Mouse (Mus musculus) layer of hippocampus, adult 9-11 months (tissue): Measurements from ENCODE around the gene Hist1h2bb.
"Not testable (repeated sequence)": the region's sequence is repeated elsewhere in the genome, so short reads cannot be mapped to it uniquely, and the experiment has no call there.

Experiments used
- DNase-seq: peaks from one replicate; pipeline ENCODE4 v3.0.0; 2022

The Hist1h2bb gene

DNA sequence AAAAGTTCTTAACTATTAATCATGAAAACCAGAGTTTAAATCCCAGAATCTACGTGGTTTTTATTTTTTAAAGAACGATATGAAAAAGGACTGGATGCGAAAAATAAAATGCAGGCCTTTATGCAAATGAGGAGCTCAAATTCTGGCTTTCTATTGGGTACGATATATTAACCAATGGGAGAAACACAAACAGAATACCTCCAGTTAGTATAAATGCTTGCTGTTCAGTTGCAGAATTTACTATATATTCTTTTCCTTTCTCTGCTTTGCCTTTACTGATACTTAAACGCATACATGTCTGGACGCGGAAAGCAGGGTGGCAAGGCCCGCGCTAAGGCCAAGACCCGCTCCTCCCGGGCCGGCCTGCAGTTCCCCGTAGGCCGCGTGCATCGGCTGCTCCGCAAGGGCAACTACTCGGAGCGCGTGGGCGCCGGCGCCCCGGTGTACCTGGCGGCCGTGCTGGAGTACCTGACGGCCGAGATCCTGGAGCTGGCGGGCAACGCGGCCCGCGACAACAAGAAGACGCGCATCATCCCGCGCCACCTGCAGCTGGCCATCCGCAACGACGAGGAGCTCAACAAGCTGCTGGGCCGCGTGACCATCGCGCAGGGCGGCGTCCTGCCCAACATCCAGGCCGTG, 4.4 kb downstream of the Hist1h2bb start, which contains the start of gene Hist1h2ab:
Gene Hist1h2ab (plus strand): TSS at position 288 of the 639 bp plus-strand sequence.
- DNase-seq = not testable (repeated sequence)

DNA sequence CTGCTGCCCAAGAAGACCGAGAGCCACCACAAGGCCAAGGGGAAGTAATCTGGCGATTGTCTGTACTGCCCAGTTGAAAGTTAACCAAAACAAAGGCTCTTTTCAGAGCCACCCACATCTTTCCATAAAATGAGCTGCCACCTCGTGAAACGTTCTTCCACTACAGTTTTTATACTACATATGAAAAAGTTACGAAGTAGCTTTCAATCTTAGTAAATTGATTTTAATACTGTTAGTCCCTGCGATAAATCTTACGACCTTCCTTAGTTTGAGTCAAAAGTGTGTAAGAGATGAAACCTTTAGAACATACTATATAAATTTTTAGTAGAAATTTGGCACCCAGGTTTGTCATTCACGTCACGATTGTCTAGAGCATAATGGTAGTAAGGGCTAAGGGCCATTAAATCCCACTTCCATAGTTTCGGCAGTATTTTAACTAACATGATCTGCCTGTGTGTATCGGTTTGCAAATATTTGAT, 5.0 kb downstream of the Hist1h2bb start:
- no peak for DNase-seq

DNA sequence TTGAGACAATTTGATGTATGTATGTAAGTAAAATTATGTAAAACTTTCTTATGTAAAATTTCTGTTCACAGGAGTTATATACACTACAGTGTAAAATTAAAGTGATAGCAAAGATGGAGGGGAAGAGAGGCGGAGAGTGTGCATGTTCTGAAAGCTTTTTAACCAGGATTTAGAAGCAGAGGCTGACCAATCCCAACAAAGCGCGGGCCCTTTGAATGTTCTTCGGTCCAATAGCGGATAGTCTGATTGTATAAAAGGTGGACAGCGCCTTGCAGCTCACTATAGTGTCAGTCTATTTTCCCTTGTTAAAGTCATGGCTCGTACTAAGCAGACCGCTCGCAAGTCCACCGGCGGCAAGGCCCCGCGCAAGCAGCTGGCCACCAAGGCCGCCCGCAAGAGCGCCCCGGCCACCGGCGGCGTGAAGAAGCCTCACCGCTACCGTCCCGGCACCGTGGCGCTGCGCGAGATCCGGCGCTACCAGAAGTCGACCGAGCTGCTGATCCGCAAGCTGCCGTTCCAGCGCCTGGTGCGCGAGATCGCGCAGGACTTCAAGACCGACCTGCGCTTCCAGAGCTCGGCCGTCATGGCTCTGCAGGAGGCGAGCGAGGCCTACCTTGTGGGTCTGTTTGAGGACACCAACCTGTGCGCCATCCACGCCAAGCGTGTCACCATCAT, 5.7 kb downstream of the Hist1h2bb start, which contains the start of gene Hist1h3b:
Gene Hist1h3b (plus strand): TSS at position 201 of the 675 bp plus-strand sequence.
- DNase-seq = peak; percentile 91

DNA sequence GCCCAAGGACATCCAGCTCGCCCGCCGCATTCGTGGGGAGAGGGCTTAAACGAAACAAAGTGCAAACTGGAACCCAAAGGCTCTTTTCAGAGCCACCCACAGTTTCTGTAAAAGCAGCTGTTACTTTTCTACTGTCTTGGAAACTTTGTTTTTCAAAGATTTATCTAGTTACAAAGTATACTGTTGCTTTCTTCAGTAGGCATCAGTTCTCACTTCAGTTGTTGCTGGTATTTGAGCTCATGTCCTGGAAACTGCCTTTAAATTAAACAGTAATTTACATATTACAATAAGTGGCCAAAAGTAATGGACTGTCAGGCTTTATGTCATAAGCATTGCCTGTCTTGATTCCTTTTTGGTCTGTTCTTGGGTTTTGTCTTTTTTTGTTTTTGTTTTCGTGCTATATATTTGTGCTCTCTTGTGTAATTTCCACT, 6.2 kb downstream of the Hist1h2bb start:
- DNase-seq = no peak

DNA sequence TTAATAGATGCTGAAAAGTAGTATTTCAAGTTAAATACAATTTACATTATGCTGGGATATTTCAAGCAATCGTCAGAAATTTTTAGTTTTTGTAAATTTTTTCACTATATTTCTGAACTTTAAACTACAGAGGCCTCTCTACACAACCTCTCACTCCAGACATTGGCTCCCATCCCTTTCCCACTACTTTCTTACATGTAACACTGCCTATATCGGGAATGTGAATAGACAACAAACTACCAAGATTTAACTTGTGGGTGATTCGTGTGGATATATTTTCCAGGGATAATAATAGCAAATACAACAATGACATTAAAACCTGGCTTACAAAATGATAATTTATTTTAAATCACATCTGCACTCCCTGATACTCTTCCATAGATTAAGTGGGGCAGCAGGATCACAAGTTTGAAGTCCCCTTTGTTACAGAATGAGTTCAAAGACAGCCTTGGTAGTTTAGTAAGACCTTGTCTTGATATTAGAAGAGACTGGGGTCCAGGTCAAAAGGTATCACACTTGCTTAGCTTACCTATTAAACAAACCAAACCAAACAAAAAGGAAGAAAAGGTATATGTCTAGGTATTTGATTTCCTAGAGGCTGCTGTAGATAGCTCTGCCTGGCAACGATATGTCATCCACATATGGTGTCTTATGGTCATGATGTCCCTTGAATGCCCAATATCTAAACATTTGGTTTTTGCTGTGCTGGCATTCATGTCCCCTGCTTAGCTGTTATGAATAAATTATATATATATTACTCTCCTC, 7.0 kb downstream of the Hist1h2bb start:
- DNase-seq = no peak

DNA sequence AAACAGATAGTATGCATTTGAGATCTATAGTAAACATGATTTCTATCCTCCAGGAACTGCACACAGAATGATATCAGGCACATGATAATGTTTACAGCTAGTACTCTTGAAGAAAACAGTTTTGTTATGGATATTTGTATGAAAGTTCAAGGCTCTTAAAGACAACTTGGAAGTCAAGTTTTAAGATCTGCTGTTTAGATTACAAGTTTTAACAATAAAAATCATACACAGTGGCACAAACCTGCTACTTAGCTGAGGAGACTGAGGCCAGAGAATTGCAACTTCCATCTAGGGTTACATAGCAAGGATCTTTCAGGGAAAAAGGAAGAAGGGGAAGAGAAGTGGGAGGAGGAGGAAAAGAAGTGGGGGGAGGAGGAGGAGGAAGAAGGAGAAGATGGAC, 8.5 kb downstream of the Hist1h2bb start:
- no peak for DNase-seq

DNA sequence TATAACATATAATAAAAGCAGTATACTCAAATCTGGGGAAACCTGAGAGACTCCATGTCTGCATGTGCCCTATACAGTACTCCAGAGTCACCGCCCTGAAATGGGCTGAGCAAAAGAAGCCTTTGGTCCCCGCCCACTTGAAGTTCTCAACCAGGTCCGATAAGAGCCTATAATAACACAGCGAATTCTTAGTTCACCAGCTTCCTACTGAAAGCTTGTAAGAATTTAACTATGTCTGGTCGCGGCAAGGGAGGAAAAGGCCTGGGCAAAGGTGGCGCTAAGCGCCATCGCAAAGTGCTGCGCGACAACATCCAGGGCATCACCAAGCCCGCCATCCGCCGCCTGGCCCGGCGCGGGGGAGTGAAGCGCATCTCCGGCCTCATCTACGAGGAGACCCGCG, 10.3 kb downstream of the Hist1h2bb start, which contains the start of gene Hist1h4b:
Gene Hist1h4b (plus strand): TSS at position 224 of the 400 bp plus-strand sequence.
- DNase-seq = peak; percentile 94

DNA sequence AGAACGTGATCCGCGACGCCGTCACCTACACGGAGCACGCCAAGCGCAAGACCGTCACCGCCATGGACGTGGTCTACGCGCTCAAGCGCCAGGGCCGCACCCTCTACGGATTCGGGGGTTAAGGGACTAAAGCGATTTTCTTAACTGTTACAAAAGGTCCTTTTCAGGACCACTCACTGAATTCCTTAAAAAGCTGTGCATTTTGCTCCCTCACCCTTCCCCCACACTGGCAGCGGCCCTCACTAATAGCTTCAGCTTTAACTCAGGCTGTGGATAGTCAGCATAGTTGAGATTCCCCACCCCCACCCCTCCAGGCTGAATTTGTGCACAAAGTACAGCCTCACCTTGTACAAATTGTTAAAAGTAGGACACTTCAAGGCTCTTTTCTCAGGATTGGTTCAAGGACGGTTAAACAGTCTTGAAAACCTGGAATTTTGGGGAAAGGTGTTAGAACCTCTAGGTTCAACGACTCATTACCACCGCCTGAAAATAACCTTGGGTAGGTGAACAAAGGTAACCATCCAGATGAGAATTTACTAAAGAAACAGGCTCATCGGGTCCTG, 10.8 kb downstream of the Hist1h2bb start:
- no peak for DNase-seq

DNA sequence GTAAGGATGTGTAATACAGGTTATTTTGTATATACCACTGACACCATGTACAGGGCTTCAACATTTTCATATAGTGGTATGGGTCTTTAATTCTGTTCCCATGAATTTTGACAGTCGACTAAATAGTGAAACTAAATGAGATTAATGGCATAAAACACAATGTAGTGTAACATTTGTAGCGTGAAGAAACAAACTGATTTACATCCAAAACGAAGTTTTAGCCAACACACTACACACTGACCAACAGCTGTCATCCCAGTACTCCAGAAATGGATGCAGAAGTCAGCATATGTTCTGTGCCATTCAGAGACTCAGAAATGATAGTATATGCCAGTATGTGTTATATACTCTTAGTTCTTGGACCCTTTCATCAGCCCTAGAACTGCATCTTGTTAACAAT, 11.4 kb downstream of the Hist1h2bb start:
- DNase-seq = no peak

DNA sequence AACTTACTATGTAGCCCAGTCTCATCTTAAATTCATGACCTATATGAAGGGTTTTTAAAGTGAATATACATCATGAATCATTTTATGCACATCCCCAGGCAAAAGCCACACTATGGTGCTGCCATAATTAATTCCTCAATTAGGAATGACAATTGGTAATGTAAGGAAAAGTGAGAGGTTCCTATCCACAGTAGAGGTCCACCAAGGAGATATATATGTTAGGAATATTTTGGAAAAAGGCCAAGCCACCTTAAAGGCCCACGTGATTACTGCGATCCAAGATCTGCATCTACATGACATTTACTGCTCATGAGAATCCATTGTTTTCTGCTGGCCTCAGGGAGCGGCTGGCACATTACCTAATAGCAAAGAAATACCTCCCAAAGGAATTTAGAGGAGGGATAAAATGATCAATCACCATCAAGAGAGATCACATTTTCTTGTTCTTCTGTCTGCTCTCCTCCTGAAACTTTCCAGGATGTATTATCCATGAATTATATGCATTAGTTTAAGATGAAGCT, 12.8 kb downstream of the Hist1h2bb start:
- no peak for DNase-seq

DNA sequence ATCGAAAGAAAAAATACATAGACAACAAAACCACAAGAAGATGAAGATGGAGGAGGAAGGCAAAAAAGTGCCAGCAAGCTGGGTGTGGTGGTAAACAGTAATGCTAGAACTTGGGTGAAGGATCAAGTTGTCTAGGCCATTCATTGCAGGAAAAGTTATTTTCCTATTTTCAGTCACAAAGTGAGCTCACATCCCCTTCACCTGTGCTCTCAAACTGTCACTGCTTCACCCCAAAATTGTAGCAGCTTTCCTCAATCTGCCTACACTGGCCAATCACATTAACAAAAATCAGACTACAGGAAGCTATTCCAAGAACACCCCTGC, 13.3 kb downstream of the Hist1h2bb start:
- no peak for DNase-seq

DNA sequence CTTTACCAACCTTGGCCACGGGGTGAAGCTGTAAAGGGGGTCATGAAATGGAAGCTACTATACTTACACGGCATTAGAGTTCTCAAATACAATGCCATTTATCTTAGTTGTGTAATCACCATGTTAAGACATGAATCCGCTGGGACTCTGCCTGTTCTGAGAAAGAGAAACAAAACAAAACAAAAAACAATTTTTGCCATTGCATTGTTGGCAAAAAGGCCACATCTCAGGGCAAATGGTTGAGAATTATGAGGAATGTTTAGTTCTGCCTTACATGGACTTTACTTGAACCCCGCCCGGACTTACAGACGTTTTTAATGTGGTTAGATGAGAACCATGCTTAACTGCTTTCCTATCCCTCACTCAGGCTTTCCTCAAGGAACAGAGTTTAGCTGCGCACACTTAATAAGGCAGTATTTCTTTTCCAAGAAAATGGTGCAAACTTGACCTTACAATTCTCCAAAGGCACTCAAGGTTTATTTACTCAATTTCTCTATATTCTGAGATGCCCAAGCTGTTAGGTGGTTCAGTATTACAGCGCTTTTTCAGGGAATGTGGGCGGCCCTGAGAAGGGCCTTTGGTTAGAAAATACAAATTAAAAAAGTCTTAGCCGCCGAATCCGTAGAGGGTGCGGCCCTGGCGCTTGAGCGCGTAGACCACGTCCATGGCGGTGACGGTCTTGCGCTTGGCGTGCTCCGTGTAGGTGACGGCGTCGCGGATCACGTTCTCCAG, 13.9 kb downstream of the Hist1h2bb start:
- no peak for DNase-seq

DNA sequence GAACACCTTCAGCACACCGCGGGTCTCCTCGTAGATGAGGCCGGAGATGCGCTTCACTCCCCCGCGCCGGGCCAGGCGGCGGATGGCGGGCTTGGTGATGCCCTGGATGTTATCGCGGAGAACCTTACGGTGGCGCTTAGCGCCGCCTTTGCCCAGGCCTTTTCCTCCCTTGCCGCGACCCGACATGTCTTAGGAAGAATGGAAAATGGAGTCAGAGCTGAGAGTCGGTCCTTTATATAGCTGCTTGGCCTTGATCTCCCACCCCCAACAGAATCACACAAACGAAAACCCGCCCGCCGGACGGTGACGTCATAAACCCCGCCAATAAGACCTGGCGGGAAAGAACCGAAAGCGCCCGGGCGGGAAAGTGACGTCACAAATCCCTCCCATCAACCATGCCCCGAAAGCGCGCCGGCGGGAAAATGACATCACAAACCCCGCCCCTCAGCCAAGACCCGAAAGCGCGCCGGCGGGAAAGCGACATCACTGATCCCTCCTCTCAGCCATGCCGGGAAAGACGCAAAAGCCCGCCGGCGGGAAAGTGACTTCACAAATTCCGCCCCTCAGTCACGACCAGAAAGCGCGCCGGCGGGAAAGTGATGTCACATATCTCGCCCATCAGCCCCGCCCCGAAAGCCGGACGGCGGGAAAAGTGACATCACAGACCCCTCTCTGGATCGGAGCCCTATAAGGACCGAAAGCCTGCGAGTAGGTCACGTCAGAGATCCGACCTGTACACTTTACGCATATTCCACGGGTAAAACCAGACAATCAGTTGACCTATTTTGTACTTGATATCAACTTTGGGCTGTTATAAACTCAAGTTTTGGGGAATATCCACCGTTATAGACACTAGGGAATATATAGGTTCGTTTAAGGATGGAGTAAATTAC, 14.7 kb downstream of the Hist1h2bb start, which contains the start of gene Hist1h4a:
Gene Hist1h4a (minus strand): TSS at position 259 of the 893 bp plus-strand sequence.
- peak; percentile 98 for DNase-seq

DNA sequence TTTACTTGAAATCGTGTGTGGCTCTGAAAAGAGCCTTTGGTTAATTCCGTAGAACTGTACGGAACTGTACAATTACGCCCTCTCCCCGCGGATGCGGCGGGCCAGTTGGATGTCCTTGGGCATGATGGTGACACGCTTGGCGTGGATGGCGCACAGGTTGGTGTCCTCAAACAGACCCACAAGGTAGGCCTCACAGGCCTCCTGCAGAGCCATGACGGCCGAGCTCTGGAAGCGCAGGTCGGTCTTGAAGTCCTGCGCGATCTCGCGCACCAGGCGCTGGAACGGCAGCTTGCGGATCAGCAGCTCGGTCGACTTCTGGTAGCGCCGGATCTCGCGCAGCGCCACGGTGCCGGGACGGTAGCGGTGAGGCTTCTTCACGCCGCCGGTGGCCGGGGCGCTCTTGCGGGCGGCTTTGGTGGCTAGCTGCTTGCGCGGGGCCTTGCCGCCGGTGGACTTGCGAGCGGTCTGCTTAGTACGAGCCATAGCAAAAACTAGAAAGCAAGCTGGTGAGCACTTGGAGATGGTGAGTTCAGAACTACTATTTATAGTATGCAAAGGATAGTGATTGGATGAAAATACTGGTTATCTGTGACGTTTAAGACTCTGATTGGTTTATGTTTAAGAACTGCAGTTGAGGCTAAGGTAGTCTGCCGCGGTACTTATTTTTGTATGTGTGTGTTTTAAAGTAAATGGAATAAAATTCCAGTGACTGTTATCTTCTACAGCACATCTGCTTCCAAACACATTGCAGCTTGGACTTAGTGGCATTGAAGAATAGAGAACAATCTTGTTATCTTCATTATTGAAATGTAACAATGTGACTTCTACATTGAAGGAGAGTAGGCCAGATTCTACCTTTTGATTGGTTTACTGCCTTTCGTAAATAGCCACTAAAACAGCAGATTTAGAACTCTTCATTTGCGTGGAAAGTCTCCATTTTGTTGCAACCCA, 15.6 kb downstream of the Hist1h2bb start, which contains the start of gene Hist1h3a:
Gene Hist1h3a (minus strand): TSS at position 516 of the 951 bp plus-strand sequence.
- DNase-seq = peak; percentile 74

DNA sequence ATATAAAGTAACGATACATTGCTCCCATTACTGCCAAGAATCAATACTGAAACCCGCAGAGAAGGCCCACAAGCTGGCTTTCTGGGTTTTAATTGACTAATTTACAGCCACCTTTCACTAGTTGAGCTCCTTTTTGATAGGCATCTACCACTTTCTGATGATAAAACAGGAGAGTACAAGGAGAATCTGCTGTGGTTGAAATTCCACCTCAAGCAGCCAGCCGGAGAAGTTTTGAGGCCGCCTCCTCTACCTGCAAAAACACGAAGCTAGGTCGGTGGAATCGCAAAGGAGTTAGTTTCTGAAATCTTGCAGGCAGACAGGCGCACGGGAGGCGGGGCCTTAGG, 16.7 kb downstream of the Hist1h2bb start:
- DNase-seq = no peak

DNA sequence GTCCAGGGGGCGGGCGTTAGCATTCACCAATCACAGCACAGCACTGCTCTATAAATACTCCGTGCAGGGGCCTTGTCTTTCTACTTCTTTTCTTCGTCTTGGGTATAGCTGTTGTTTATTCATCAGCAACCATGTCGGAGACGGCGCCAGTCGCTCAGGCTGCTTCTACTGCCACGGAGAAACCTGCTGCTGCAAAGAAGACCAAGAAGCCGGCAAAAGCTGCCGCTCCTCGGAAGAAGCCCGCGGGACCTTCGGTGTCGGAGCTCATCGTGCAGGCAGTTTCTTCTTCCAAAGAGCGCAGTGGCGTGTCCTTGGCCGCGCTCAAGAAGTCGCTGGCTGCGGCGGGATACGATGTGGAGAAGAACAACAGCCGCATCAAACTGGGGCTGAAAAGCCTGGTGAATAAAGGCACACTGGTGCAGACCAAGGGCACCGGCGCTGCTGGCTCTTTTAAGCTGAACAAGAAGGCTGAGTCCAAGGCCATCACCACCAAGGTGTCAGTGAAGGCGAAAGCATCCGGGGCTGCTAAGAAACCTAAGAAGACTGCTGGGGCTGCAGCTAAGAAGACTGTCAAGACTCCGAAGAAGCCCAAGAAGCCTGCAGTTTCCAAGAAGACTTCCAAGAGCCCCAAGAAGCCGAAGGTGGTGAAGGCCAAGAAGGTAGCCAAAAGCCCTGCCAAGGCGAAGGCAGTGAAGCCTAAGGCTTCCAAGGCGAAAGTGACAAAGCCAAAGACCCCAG, 17.2 kb downstream of the Hist1h2bb start, which contains the start of gene Hist1h1a:
Gene Hist1h1a (plus strand): TSS at position 81 of the 738 bp plus-strand sequence.
- DNase-seq = peak; percentile 85

DNA sequence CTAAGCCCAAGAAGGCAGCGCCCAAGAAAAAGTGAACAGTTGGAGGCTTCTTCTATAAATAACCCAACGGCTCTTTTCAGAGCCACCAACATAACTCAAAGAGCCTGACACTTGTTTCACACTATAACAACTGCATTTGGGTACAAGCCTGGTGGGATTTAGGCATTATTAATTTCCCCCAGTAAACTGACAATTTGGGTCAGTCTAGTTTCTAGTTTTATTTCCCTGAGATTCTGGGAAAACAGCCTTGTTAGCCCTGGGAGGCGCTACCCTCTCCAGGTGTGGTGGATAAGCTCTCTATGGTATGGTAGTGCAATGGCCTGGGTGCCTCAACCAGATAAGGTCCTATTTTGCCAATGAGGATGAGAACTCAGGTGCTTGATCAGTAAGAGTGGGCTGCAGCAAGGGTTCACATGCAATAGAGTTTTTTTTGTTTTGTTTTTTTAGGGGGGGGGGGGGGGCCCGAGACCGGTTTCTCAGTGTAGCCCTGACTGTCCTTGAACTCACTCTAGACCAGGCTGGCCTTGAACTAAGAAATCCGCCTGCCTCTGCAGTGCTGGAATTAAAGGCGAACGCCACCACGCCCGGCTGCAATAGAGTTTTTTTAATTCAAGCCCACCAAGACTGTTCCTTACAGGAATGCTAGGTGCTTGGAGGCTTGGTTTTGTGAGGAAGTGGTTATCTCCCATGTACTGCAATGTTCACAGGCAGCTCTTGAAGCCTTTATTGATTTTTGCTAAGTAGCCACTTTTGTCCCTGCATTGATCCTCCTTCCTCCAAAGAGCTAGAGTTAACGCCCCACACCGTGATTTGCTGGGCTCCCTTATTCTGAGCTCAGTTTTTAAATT, 18.0 kb downstream of the Hist1h2bb start:
- DNase-seq = no peak

DNA sequence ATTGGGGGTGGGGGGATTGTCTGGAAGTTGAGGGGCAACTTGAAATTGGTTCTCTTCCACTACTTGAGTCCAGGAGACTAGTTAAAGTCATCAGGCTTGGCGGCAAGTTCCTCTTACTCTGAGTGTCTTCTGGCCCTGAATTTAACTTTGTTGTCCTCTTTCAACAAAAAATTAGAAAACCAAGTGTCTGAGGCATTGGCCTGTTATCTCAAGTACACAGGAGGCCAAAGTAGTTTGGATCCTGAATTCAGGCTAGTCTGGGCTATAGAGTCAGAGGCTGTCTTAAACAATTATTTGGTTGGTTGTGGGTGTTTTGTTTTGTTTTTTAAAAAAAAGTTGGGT, 18.6 kb downstream of the Hist1h2bb start:
- DNase-seq = no peak
